Mouse (Mus musculus): ENCODE data around the gene 4930474N05Rik. TPM values are rescaled to one million over a fixed set of nuclear protein-coding genes. Genes with fewer than 3 reads are reported as not detected.

Gene 4930474N05Rik
- total RNA-seq (2012; rRNA removed), result not detected in 2 replicates
- polyA plus RNA-seq (2012; ENCODE audit: insufficient read depth in 1 of 2, insufficient read length in 2 of 2, low read depth in 1 of 2, low replicate concordance in 2 of 2, missing spikeins in 1 of 2), result not detected

GRCm38 (mm10) chr14:36094617-36095016, at the start of gene 4930474N05Rik:
Gene 4930474N05Rik, plus strand, starts transcription at chr14:36094917.
- no peaks in the 10 kb centered on the region for H3K9me3 ChIP-seq (replicated peaks; ENCODE audit: insufficient read depth, low read length)
- no peaks in the 10 kb centered on the region for H3K27me3 ChIP-seq (ENCODE audit: control insufficient read depth in 1 of 2, insufficient read depth in 2 of 2, low read length in 2 of 2)
- no peak for TF ChIP-seq CHD1 (IDR thresholded peaks at IDR 0.05; ENCODE audit: low read depth, low read length)
- TF ChIP-seq TCF12 (IDR thresholded peaks at IDR 0.05; ENCODE audit: low read depth, low read length), result no peak
- no peak for TF ChIP-seq GABPA (IDR thresholded peaks at IDR 0.05; ENCODE audit: low read depth, low read length)
- TF ChIP-seq ELF1 (IDR thresholded peaks at IDR 0.05; ENCODE audit: low read depth, low read length), result no peak
- no peak for TF ChIP-seq ZNF384 (IDR thresholded peaks at IDR 0.05; ENCODE audit: low read depth, low read length)
- no peak for TF ChIP-seq TAL1 (IDR thresholded peaks at IDR 0.05; ENCODE audit: low read length)
- no peak for TF ChIP-seq HCFC1 (IDR thresholded peaks at IDR 0.05; ENCODE audit: low read depth, low read length)
- TF ChIP-seq SMC3 (IDR thresholded peaks at IDR 0.05; ENCODE audit: low read depth, low read length), result no peak
- no peak for TF ChIP-seq RAD21 (IDR thresholded peaks at IDR 0.05; ENCODE audit: low read depth, low read length)
- H3K27ac ChIP-seq (ENCODE audit: control insufficient read depth, low read depth, low read length), result no peak within 1 kb of the TSS
- H3K4me1 ChIP-seq (ENCODE audit: control insufficient read depth in 1 of 2, insufficient read depth in 2 of 2, low read length in 2 of 2), result no peaks in the 10 kb centered on the region
- H3K36me3 ChIP-seq (ENCODE audit: control insufficient read depth in 1 of 2, insufficient read depth in 2 of 2, low read length in 2 of 2), result no peaks in the 10 kb centered on the region
- H3K79me2 ChIP-seq (ENCODE audit: control insufficient read depth, insufficient read depth, low read length, poor library complexity), result no peaks in the 10 kb centered on the region
- no peak for DNase-seq (ENCODE audit: low read depth, low spot score)
- no peak within 1 kb of the TSS for H3K4me3 ChIP-seq (ENCODE audit: control insufficient read depth in 1 of 2, insufficient read depth in 1 of 2, low read depth in 2 of 2, low read length in 2 of 2)
- H3K9ac ChIP-seq (ENCODE audit: control insufficient read depth, low read depth, low read length, poor library complexity, severe bottlenecking), result no peak within 1 kb of the TSS

GRCm38 (mm10) chr14:36048746-36049391, 45.8 kb upstream of the 4930474N05Rik start:
- no peak overlapping the region for H3K4me3 ChIP-seq (ENCODE audit: control insufficient read depth in 1 of 2, insufficient read depth in 1 of 2, low read depth in 2 of 2, low read length in 2 of 2)
- no peaks in the 10 kb centered on the region for H3K4me1 ChIP-seq (ENCODE audit: control insufficient read depth in 1 of 2, insufficient read depth in 2 of 2, low read length in 2 of 2)
- TF ChIP-seq CHD1 (IDR thresholded peaks at IDR 0.05; ENCODE audit: low read depth, low read length) (no peak), MAZ (IDR thresholded peaks at IDR 0.05; ENCODE audit: low read depth, low read length) (no peak), ZC3H11A (IDR thresholded peaks at IDR 0.05; ENCODE audit: low read depth, low read length) (no peak), CHD2 (IDR thresholded peaks at IDR 0.05; ENCODE audit: low read length) (no peak), MAX (IDR thresholded peaks at IDR 0.05; ENCODE audit: low read length) (no peak), SMC3 (IDR thresholded peaks at IDR 0.05; ENCODE audit: low read depth, low read length) (no peak), ZNF384 (IDR thresholded peaks at IDR 0.05; ENCODE audit: low read depth, low read length) (no peak), NRF1 (IDR thresholded peaks at IDR 0.05; ENCODE audit: insufficient read depth, low read depth, low read length, poor library complexity, severe bottlenecking) (no peak)
- H3K9ac ChIP-seq (ENCODE audit: control insufficient read depth, low read depth, low read length, poor library complexity, severe bottlenecking), result no peak overlapping the region
- no peaks in the 10 kb centered on the region for H3K9me3 ChIP-seq (replicated peaks; ENCODE audit: insufficient read depth, low read length)
- no peak for DNase-seq (ENCODE audit: low read depth, low spot score)
- no peak overlapping the region for H3K27ac ChIP-seq (ENCODE audit: control insufficient read depth, low read depth, low read length)
- H3K36me3 ChIP-seq (ENCODE audit: control insufficient read depth in 1 of 2, insufficient read depth in 2 of 2, low read length in 2 of 2), result no peaks in the 10 kb centered on the region
- H3K79me2 ChIP-seq (ENCODE audit: control insufficient read depth, insufficient read depth, low read length, poor library complexity), result no peaks in the 10 kb centered on the region
- no peaks in the 10 kb centered on the region for H3K27me3 ChIP-seq (ENCODE audit: control insufficient read depth in 1 of 2, insufficient read depth in 2 of 2, low read length in 2 of 2)

All from MEL (cell line).